In genomic region chr1:192502835-192503234, GRCm38 (mm10) we compare ENCODE assay signal across 21 mouse cellular contexts.
"Had no signal": no experiment of that assay in that cellular context is flagged by ENCODE, and none has a peak within 500 bp of the region (broad histone marks: within the 10 kb centered on the region; RNA-seq: fewer than 3 reads in every experiment).

No protein-coding gene starts in this region.

- ATAC-seq: hindbrain, embryonic 16.5 days; hindbrain, postnatal 0 days; inflammation-experienced regulatory T-cells, adult 6 months; intestine, embryonic 15.5 days; intestine, embryonic 16.5 days; intestine, postnatal 0 days had no signal

- DNase-seq: heart, postnatal 10 days; heart, postnatal 14 days; heart, postnatal 36 days; heart, postnatal 4 days; kidney, adult 11 months; kidney, adult 18-20 months; kidney, adult 2 months; kidney, adult 8-10 months; kidney, adult 9 months; kidney, postnatal 10 days; kidney, postnatal 14 days; kidney, postnatal 36 days; kidney, postnatal 4 days; layer of hippocampus, adult 9-11 months; layer of hippocampus, postnatal 36 days had no signal
